Mouse (Mus musculus): ENCODE data around the gene Camkv. TPM values are rescaled to one million over a fixed set of nuclear protein-coding genes. Genes with fewer than 3 reads are reported as not detected.

Camkv gene
- total and polyA plus RNA-seq, 2 experiments from 2014 or later, result 61.5 to 87.4 TPM

GRCm38 (mm10) chr9:107934146-107934545 lies 1.3 kb upstream of the Camkv start:
- 65% methylated on average over 11 of the region's 11 CpGs for WGBS
- ATAC-seq, result peak; percentile 77
- Histone ChIP-seq H3K36me3 (ENCODE audit: insufficient read depth, low read length) (no peaks in the 10 kb centered on the region), H3K4me2 (ENCODE audit: low read depth, low read length) (no peak overlapping the region), H3K9me3 (ENCODE audit: low read length) (no peaks in the 10 kb centered on the region), H3K9ac (replicated peaks; ENCODE audit: low read length) (no peak overlapping the region), H3K27ac (no peak overlapping the region), H3K4me3 (ENCODE audit: low read length) (no peak overlapping the region), H3K27me3 (ENCODE audit: insufficient read depth, low read length) (no peaks in the 10 kb centered on the region), H3K4me1 (ENCODE audit: insufficient read depth, low read length) (0 out of 2 replicates have a peak, but pooled peaks cover 4% of the 10 kb centered on the region)
- peak; percentile 44 for DNase-seq (ENCODE audit: low spot score)
- no peak for TF ChIP-seq CTCF (IDR thresholded peaks at IDR 0.05; ENCODE audit: low read depth)

- Histone ChIP-seq H3K4me1 (ENCODE audit: insufficient read depth, low read length) (0 out of 2 replicates have a peak, but pooled peaks cover 4% of the 10 kb centered on the region), H3K27ac (no peak overlapping the region), H3K4me2 (ENCODE audit: low read depth, low read length) (peak overlapping the region; percentile 77), H3K27me3 (ENCODE audit: insufficient read depth, low read length) (no peaks in the 10 kb centered on the region), H3K9ac (replicated peaks; ENCODE audit: low read length) (peak overlapping the region; percentile 57), H3K9me3 (ENCODE audit: low read length) (no peaks in the 10 kb centered on the region), H3K36me3 (ENCODE audit: insufficient read depth, low read length) (no peaks in the 10 kb centered on the region), H3K4me3 (ENCODE audit: low read length) (peak overlapping the region; percentile 55)
- no peak for TF ChIP-seq CTCF (IDR thresholded peaks at IDR 0.05; ENCODE audit: low read depth)
- ATAC-seq, result peak; percentile 52
- 1% methylated on average over 41 of the region's 41 CpGs for WGBS
- peak; percentile 53 for DNase-seq (ENCODE audit: low spot score)
Measured at GRCm38 (mm10) chr9:107935790-107936214, 328 bp downstream of the Camkv start.

GRCm38 (mm10) chr9:107936215-107936822 lies 845 bp downstream of the Camkv start:
- Histone ChIP-seq H3K9me3 (ENCODE audit: low read length) (no peaks in the 10 kb centered on the region), H3K36me3 (ENCODE audit: insufficient read depth, low read length) (no peaks in the 10 kb centered on the region), H3K27me3 (ENCODE audit: insufficient read depth, low read length) (no peaks in the 10 kb centered on the region), H3K9ac (replicated peaks; ENCODE audit: low read length) (peak overlapping the region; percentile 57), H3K4me2 (ENCODE audit: low read depth, low read length) (peak overlapping the region; percentile 77), H3K4me1 (ENCODE audit: insufficient read depth, low read length) (0 out of 2 replicates have a peak, but pooled peaks cover 4% of the 10 kb centered on the region), H3K4me3 (ENCODE audit: low read length) (peak overlapping the region; percentile 55), H3K27ac (no peak overlapping the region)
- under 1% methylated on average over 29 of the region's 29 CpGs for WGBS
- peak; percentile 50 for ATAC-seq
- TF ChIP-seq CTCF (IDR thresholded peaks at IDR 0.05; ENCODE audit: low read depth), result no peak
- DNase-seq (ENCODE audit: low spot score), result peak; percentile 30

- Histone ChIP-seq H3K4me2 (ENCODE audit: low read depth, low read length) (peak overlapping the region; percentile 77), H3K9me3 (ENCODE audit: low read length) (no peaks in the 10 kb centered on the region), H3K9ac (replicated peaks; ENCODE audit: low read length) (peak overlapping the region; percentile 57; the same call in 1 of the 2 replicates), H3K27me3 (ENCODE audit: insufficient read depth, low read length) (no peaks in the 10 kb centered on the region), H3K4me1 (ENCODE audit: insufficient read depth, low read length) (0 out of 2 replicates have a peak, but pooled peaks cover 4% of the 10 kb centered on the region), H3K4me3 (ENCODE audit: low read length) (peak overlapping the region; percentile 55), H3K36me3 (ENCODE audit: insufficient read depth, low read length) (no peaks in the 10 kb centered on the region), H3K27ac (no peak overlapping the region)
- TF ChIP-seq CTCF (IDR thresholded peaks at IDR 0.05; ENCODE audit: low read depth), result no peak
- DNase-seq (ENCODE audit: low spot score), result no peak
- 0 out of 2 replicates have a peak, but pooled peaks have one; percentile 6 for ATAC-seq
- 9% methylated on average over 3 of the region's 3 CpGs for WGBS
Measured at GRCm38 (mm10) chr9:107936831-107937230, 1.4 kb downstream of the Camkv start.

GRCm38 (mm10) chr9:107947241-107948194 lies 12.0 kb downstream of the Camkv start:
- no peaks in the 10 kb centered on the region for H3K36me3 ChIP-seq (ENCODE audit: insufficient read depth, low read length)
- H3K9me3 ChIP-seq (ENCODE audit: low read length), result no peaks in the 10 kb centered on the region
- no peak overlapping the region for H3K4me2 ChIP-seq (ENCODE audit: low read depth, low read length)
- H3K9ac ChIP-seq (replicated peaks; ENCODE audit: low read length), result no peak overlapping the region
- peaks cover 5% of the 10 kb centered on the region for H3K4me1 ChIP-seq (ENCODE audit: insufficient read depth, low read length)
- no peak for TF ChIP-seq CTCF (IDR thresholded peaks at IDR 0.05; ENCODE audit: low read depth)
- DNase-seq (ENCODE audit: low spot score) (peak; percentile 41), ATAC-seq (peak; percentile 49)
- no peak overlapping the region for H3K27ac ChIP-seq
- 82% methylated on average over 31 of the region's 31 CpGs for WGBS
- no peaks in the 10 kb centered on the region for H3K27me3 ChIP-seq (ENCODE audit: insufficient read depth, low read length)
- no peak overlapping the region for H3K4me3 ChIP-seq (ENCODE audit: low read length)

DNA sequence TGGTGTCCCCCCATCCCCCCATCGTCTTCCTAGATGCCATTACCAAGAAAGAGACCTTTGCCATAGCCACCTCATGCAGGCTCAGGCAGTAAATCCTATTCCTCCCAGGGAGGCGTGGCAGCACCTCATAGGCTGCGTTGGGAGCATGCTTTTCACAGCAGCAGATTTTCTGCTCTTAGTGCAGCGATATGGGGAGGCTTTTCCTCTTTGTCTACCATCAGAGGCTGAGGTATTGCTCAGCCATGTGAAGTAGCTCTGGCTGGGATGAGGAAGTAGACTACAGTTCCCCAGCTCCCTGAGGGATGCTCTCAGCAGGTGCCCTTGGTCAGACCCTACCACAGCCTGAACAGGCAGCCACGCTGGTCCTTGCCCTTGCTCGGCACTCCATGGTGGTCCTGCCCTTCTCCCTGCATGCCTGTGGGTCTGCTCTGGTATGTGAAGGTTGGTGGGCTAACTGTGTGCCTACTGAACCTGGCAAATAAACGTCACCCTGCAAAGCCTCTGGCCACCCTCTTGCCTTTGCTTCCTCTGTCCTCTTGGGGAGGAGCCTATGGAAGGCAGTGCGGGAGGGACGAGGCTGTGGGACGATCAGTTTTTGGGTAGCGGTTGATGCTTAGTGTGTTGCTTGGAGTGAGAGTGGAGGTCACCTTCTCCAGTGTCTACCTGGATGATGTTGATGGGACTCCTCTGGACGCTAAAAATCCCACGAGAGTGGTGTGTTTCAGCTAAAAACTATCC lies 13.9 kb downstream of the Camkv start:
- Histone ChIP-seq H3K27me3 (ENCODE audit: insufficient read depth, low read length) (no peaks in the 10 kb centered on the region), H3K27ac (no peak overlapping the region), H3K36me3 (ENCODE audit: insufficient read depth, low read length) (no peaks in the 10 kb centered on the region), H3K4me2 (ENCODE audit: low read depth, low read length) (no peak overlapping the region), H3K9ac (replicated peaks; ENCODE audit: low read length) (no peak overlapping the region), H3K4me3 (ENCODE audit: low read length) (no peak overlapping the region), H3K4me1 (ENCODE audit: insufficient read depth, low read length) (peaks cover 5% of the 10 kb centered on the region), H3K9me3 (ENCODE audit: low read length) (no peaks in the 10 kb centered on the region)
- WGBS, result 82% methylated on average over 13 of the region's 13 CpGs
- DNase-seq (ENCODE audit: low spot score) (no peak), ATAC-seq (no peak)
- TF ChIP-seq CTCF (IDR thresholded peaks at IDR 0.05; ENCODE audit: low read depth), result no peak

All from hindbrain, postnatal 0 days (tissue).